Mouse (Mus musculus) layer of hippocampus, adult 11-12 months (tissue): Measurements from ENCODE around the gene Swi5.
A peak's percentile ranks its signal among the peaks of the same experiment; 100 is the strongest.

Source experiments
- DNase-seq: peaks from one replicate; pipeline ENCODE4 v3.0.0; 2022; ENCODE audit warnings: low spot score

The Swi5 gene

GRCm38 (mm10) chr2:32287923-32288367 is at the start of gene Swi5:
Swi5 (minus strand) TSS chr2:32288075.
- peak; percentile 99 for DNase-seq

GRCm38 (mm10) chr2:32335888-32336287 is 48.0 kb upstream of the Swi5 start:
- DNase-seq = no peak

DNA sequence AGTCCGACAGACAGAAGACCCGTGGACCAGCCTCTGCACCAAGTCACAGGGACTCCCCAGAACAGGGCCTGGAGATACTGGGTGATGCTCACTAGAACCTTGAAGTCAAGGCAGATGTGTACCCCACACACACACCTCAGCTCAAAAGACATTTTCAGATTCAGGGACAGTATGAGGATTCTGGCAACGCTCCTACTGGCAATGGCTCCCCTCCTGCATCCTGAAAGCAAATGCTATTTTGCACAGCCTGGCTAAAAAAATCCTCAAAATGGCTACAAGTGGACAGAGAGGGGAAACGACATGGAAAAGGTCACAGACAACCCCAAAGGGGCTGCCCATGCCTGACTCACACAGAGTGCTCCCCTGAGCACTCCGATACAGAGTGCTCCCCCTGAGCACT is 44.3 kb upstream of the Swi5 start:
- no peak for DNase-seq

DNA sequence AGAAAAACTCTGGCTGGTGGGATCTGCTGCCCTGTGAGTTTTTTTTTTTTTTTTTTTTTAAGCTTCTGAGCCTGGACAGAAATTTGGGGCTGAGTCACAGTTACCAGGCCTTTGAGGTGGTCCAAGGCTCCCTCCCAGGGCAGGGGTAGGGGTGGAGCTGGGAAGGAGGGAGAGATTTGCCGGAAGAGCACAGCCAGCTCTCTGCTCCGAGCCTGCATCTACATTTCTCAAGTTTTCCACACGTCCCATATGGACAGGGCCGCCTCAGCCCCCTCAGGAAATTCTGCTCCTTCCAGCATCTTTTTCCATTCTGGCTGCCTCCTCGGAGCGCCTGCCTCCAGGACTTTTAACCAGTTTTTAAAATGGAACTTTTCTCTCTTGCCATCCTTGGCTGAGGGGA is 41.7 kb upstream of the Swi5 start:
- DNase-seq = no peak

DNA sequence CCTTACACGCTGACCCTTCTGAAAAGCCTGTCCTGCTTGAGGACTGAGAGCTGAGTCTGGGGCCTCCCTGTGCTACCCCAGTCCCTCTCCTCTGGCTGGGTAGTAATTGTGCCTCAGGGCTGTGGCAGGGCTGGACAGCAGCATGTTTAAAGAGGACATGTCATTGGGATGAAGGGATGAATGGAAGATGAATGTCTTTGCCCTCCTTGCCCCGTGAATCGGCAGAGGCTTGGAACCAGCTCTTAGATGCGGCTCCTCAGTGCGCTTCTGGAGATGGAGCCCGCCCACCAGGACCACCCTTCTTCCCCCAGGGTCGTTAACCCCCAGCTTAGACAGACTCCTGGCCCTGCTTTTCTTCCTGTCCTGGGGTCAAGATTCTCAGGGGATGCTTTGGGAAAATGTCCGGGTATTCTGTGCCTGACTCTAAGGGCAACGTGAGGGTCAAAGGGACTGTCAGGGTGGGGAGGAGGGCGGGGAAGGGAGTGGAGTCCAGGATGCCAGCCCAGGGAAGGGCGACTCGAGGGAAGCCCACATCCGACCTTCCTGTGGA is 41.1 kb upstream of the Swi5 start:
- DNase-seq = no peak

GRCm38 (mm10) chr2:32327200-32327599 is 39.3 kb upstream of the Swi5 start:
- DNase-seq = no peak

- no peak for DNase-seq
Measured at GRCm38 (mm10) chr2:32325342-32325741, 37.5 kb upstream of the Swi5 start.

- no peak for DNase-seq
Measured at GRCm38 (mm10) chr2:32324322-32324721, 36.4 kb upstream of the Swi5 start.

GRCm38 (mm10) chr2:32322754-32323741 is 35.2 kb upstream of the Swi5 start:
- no peak for DNase-seq

DNA sequence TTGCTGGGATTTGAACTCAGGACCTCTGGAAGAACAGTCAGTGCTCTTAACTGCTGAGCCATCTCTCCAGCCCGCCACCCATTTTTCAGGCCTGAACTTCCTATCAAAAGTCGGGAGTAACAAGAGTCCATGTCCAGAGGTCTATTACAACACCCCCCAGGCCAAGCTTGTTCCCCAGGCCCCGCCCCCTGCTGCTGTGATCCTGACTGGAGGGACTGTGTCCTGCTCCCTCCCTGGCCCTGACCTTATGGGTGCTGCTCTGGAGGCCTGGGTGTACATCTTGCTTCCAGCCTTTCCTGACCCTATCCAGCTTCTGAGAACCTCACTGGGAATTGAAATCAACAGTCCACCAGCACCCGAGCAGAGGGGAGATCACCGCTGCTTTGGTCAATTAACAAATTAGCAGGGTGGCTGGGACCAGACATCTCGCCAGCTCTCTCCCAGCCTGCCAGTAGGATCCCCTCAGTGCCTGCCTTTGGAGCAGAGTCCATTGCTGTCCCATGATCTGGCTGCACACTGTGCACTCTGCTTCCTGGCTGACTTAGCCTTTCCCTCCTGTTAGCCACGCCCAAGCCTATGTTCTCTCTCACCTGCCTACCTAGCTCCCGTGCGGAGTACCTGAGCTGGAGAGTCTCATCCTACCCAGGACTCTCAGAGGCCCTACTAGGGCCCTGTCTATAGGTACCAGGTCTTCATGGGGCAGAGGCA is 33.9 kb upstream of the Swi5 start:
- no peak for DNase-seq

DNA sequence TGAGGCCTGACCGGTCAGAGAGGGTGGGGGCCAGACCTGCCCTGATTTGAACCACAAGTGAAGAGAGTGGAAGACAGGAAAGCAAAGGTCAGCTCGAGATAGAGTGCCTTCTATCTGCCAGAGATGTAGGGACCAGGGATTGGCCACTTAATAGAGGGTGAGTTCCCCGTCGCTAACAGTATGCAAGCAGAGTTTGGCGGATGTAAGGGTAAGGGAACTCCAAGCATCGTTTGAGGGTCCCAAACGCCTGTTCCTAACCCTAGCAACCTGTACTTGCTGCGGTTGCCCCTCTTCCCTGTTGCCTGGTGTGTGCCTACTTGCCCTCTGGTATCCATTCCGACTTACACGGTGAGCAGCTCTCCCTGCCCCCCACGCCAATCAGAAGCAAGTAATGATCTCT is 32.8 kb upstream of the Swi5 start:
- no peak for DNase-seq

- DNase-seq = no peak
Measured at GRCm38 (mm10) chr2:32319586-32320580, 32.0 kb upstream of the Swi5 start.

GRCm38 (mm10) chr2:32318709-32319585 is 31.1 kb upstream of the Swi5 start:
- DNase-seq = no peak

- no peak for DNase-seq
Measured at GRCm38 (mm10) chr2:32317791-32318417, 30.0 kb upstream of the Swi5 start.

DNA sequence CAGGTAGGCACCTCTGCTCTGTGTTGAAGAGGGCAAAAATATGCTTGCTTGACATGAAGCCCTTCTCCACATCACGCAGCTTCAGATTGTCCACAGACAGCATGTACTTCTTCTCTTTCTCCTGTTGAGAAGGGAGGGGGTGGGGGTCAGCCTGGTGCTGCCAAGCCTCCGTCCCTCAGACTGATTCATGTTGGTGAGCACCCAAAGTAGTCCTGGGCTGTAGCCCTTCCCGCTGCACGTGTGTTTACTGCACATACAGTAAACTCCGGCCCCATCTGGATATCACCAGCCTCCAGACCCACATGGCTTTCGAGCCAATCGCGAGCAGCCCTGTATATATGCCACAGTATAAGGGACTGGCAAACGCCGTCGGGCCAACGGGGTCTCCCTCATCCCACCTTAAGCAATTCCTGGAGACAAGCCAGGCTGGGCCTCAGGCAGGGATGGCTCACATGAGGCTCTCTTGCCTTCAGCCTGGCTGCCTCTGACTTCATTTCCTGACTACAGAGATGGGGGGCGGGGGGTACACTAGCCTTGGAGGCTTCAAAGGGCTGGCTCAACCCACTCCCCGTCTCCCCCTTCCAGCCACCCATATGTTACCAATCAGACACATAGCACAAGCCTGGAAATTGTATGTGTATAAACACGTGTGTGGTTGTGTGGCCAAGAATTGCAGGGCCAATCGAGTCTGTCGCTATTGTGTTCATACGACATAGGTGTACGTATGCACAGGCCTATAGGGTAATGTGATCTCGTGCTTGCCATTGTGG is 29.2 kb upstream of the Swi5 start:
- DNase-seq = no peak

DNA sequence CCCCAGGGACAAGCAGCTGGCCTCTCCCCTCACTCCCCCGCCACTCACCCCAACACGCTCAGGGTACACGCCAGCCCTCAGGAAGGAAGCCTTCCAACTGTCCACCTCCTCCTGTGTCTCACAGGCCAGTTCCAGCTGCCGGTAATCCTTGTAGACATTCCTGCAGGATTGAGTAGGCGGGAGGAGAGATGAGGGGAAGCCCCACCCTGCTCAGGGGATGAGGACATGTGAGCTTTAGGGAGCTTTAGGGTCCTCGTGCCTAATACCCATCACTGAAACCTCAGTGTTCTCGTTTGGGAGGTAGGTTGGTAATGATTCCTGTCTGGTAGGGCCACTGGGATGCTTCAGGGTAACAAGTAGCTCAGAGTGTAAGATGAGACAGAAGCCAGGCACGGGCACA is 27.9 kb upstream of the Swi5 start:
- no peak for DNase-seq

- no peak for DNase-seq
Measured at GRCm38 (mm10) chr2:32314831-32315230, 27.0 kb upstream of the Swi5 start.

- peak; percentile 65 for DNase-seq
Measured at GRCm38 (mm10) chr2:32312318-32312964, 24.6 kb upstream of the Swi5 start.
